Mouse (Mus musculus): ENCODE measurements around the gene Rgs3. TPM values are rescaled to one million over a fixed set of nuclear protein-coding genes. Genes with fewer than 3 reads are reported as not detected.

Rgs3 gene
- total RNA-seq, 2 experiments from 2014 or later, result 7.5 to 9.5 TPM

DNA sequence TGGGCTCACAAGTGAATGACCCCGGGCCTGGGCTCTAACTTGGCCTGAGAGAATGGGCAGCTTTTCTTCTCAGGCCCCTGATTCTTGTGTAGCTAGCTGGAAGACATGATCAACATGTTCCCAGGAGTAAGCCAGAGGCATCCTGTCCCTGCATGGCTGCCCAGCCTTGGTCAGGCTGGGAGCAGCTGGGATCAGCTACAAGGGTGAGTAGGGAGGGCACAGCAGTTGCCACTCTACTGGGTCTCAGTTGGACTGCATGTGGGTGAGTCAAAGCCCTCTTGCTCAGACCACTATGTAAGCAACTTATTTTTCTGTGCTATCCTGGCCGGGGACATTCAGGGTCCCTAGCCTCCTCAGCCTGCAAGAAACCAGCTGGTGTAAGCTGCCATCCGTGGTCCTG lies 146.1 kb downstream of the Rgs3 start:
- intact Hi-C loops (cut with DNase I), result no loop called here
- DNase-seq, result no peak

- intact Hi-C loops (cut with DNase I), result no loop called here
- DNase-seq, result no peak
These were observed 148.4 kb downstream of the Rgs3 start for GRCm38 (mm10) chr4:62708084-62708483.

- DNase-seq, result no peak
- intact Hi-C loops (cut with DNase I), result no loop called here
These were observed 149.3 kb downstream of the Rgs3 start for GRCm38 (mm10) chr4:62708994-62709393.

GRCm38 (mm10) chr4:62709448-62709847 lies 149.8 kb downstream of the Rgs3 start:
- intact Hi-C loops (cut with DNase I), result no loop called here
- DNase-seq, result no peak

GRCm38 (mm10) chr4:62711159-62711558 lies 151.5 kb downstream of the Rgs3 start:
- DNase-seq, result no peak
- intact Hi-C loops (cut with DNase I), result no loop called here

GRCm38 (mm10) chr4:62711582-62711981 lies 151.9 kb downstream of the Rgs3 start:
- DNase-seq, result no peak
- intact Hi-C loops (cut with DNase I), result no loop called here

GRCm38 (mm10) chr4:62720861-62721260 lies 161.2 kb downstream of the Rgs3 start:
- DNase-seq, result no peak
- intact Hi-C loops (cut with DNase I), result no loop called here

DNA sequence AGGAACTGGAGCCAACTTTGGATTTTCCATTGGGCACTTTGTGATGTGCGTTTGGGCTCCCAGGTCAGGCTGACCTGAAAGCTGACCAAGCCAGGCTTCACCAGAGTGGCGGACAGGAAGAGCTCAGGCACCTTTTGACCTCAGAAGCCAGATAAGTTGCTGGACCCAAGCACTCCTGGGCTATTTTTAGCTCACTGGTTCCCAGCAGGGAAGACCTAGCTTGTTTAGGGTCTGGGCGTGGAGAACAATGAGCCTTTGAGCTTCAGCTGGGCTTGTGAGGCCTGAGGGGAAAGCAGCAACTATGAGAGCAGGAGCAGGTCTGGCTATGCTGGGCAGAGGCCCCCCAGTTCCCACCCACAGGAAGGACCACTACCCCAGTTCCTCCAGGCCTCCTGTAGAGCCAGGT lies 162.4 kb downstream of the Rgs3 start:
- intact Hi-C loops (cut with DNase I), result no loop called here
- DNase-seq, result no peak

DNA sequence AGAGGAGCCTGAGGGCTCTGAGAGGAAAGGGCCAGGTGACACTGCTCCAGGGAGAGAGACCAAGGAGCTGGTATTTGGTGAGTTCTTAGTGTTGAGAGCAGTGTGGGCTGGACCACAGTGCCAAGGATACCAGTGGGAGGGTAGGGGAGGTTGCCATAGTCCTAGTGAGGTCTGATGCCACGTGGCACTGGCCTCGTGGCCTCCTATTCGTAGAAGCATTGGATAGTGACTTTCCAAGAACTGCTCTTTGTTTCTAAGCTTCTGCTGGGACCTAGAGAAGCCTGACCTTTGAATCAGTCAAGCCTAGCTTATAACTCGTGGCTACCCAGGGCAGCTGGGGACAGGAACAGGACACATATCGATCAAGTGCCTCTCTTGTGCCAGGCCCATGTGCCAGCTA lies 164.1 kb downstream of the Rgs3 start:
- intact Hi-C loops (cut with DNase I), result no loop called here
- DNase-seq, result no peak

DNA sequence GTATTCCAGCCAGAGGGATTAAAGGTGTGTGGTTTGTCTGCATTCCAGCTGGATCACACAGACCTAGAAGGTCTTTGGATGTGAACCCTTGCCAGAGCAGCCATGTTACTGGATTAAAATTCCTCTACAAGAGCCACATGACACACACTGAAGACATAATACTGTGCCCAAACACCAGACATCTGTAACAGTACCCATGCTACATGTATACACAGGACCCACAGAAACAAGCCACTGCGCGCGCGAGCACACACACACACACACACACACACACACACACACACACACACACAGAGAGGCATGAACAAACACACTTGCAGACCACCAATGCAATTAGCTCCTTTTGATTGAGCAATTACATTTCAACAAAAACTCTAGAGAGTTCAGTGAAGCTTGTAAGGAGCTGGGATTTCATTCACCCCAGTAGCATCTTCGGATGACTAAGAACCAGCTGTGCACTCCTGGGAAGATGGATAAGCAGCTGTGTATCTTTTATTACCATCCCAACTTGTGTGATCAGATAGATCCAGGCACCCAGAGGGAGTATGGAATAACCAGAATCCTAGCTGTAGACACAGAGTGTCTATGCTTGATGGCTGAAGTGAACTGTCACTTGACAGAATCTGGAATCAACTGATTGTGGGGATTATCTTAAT lies 166.8 kb downstream of the Rgs3 start:
- DNase-seq, result no peak
- intact Hi-C loops (cut with DNase I), result no loop called here

- intact Hi-C loops (cut with DNase I), result no loop called here
- peak; percentile 70 to 78 for DNase-seq
These were observed 168.1 kb downstream of the Rgs3 start for GRCm38 (mm10) chr4:62727541-62728303.

DNA sequence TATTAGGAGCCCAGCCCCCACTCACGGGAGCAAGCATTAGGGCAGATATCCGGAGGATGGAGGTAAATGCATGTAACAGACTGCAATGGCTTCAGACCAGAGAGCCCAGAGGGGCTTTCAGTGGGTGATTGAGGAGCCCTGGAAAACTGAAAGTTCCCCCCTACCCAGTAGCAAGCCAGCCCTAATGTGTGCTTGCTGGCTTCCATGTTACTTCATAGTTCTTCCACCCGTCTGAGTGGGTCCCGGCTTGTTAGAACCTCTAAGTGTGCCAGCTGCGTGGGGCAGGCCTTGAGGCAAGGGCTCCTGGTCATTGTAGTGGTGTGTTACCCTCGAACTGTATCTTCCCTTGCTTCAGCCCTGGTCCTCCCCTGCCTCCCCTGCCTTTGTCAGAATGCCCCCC lies 168.8 kb downstream of the Rgs3 start:
- intact Hi-C loops (cut with DNase I), result no loop called here
- no peak for DNase-seq

- intact Hi-C loops (cut with DNase I), result no loop called here
- DNase-seq, result no peak
These were observed 169.5 kb downstream of the Rgs3 start for GRCm38 (mm10) chr4:62729191-62729590.

GRCm38 (mm10) chr4:62729941-62730340 lies 170.3 kb downstream of the Rgs3 start:
- intact Hi-C loops (cut with DNase I), result no loop called here
- DNase-seq, result no peak

DNA sequence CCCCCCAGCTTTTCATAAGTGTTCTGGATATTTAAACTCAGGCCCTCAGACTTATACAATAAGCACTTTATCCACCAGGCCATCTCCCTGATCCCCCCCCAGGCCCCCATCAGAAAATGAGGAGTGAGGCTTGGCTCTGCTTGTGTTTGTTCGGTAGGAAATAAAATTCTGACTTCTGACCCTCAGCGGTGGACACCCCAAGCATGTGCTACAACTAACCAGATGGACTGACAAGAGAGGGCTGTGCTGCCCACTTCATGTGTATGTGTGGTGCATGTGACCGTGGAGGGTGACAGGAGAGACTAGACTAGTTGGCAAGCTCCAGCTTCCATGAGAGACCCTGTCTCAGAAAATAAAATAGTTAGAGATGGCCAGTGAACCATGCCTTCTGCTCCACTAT lies 171.2 kb downstream of the Rgs3 start:
- no peak for DNase-seq
- intact Hi-C loops (cut with DNase I), result no loop called here

GRCm38 (mm10) chr4:62731531-62732063 lies 171.9 kb downstream of the Rgs3 start:
- intact Hi-C loops (cut with DNase I), result no loop called here
- peak in 1 of 2 experiments; percentile 42 for DNase-seq

GRCm38 (mm10) chr4:62732096-62732495 lies 172.4 kb downstream of the Rgs3 start:
- intact Hi-C loops (cut with DNase I), result no loop called here
- peak in 1 of 2 experiments; percentile 31 for DNase-seq

DNA sequence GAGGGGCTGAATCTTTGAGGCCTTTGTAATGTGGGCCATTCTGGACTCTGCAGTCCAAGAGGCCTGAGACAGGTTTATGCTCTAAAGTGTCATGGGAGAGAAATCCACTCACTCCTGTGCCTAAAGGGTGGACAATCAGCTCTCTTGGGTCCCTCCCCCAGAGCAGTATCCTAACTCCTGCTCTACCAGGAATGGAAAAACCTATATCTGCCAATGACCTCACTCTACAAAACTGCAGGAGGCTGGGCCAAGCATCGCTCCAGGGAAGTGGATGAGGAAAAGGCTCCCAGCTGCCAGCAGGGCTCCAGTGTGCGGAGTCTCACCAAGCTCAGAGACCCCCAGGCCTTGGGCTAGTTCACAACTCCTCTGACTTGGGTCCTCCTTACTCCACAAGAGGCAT lies 173.2 kb downstream of the Rgs3 start:
- no peak for DNase-seq
- intact Hi-C loops (cut with DNase I), result no loop called here

- no peak for DNase-seq
- intact Hi-C loops (cut with DNase I), result no loop called here
These were observed 174.3 kb downstream of the Rgs3 start for GRCm38 (mm10) chr4:62733938-62734337.

- intact Hi-C loops (cut with DNase I), result no loop called here
- no peak for DNase-seq
These were observed 175.6 kb downstream of the Rgs3 start for GRCm38 (mm10) chr4:62735291-62735690.

DNA sequence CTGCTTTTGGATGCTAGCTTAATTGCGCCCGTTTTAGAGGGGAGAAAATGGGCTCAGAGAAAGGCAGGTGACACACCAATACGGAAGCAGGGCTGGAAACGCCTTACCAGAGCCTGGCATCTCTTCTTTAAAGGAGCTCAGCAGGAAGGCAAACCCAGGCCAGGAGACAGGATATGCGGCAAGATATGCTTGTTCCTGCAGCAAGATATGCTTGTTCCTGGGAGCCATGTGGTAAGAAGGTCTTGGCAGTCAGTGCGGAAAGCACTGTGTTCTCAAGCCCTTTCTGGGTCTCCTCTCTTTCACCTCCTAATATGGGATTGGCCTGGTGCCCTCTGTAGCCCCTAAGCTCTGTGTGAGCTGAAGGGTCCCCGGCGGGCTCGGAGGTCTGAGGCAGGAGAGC lies 176.2 kb downstream of the Rgs3 start:
- DNase-seq, result no peak
- intact Hi-C loops (cut with DNase I), result no loop called here

DNA sequence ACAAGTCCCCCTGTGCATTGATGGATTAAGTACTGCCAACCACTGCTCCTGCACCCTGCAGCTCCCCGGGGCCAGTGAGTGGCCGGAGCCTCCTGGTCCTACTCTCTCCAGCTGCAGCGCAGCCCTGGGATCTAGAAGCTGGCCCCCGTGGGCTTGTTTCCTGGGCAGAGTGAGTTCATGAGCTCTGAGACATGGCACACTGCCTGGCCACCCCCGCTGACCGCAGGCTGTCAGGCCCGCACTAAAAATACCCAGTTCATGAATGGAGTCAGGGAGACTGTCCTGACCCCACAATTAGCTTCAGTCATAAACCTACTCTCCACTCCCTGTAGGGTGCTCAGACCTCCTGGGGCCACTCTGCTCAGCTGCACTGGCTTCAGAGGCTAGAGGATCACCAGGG lies 176.8 kb downstream of the Rgs3 start:
- peak; percentile 34 to 43 for DNase-seq
- intact Hi-C loops (cut with DNase I), result no loop called here
